Mouse (Mus musculus): ENCODE measurements around the gene Gm5127.

Gm5127 gene

GRCm38 (mm10) chrX:106582886-106583285 lies at the start of gene Gm5127:
TSS of gene Gm5127 (plus strand) at chrX:106583186.
- DNase-seq: no peak

GRCm38 (mm10) chrX:106536359-106536758 lies 46.6 kb upstream of the Gm5127 start:
- DNase-seq: no peak

GRCm38 (mm10) chrX:106555457-106555856 lies 27.5 kb upstream of the Gm5127 start:
- DNase-seq: no peak

- no peak for DNase-seq
Measured at GRCm38 (mm10) chrX:106578966-106579365, 4.0 kb upstream of the Gm5127 start.

GRCm38 (mm10) chrX:106580410-106580809 lies 2.6 kb upstream of the Gm5127 start:
- no peak for DNase-seq

GRCm38 (mm10) chrX:106582197-106582596 lies 789 bp upstream of the Gm5127 start:
- no peak for DNase-seq

GRCm38 (mm10) chrX:106593914-106594313 lies 10.9 kb downstream of the Gm5127 start:
- DNase-seq: no peak

GRCm38 (mm10) chrX:106595904-106596303 lies 12.9 kb downstream of the Gm5127 start:
- no peak for DNase-seq

GRCm38 (mm10) chrX:106602574-106603258 lies 19.7 kb downstream of the Gm5127 start:
- DNase-seq: no peak

GRCm38 (mm10) chrX:106603386-106603785 lies 20.4 kb downstream of the Gm5127 start, which contains the start of gene Cysltr1:
TSS of gene Cysltr1 (minus strand) at chrX:106603679.
- peak; percentile 2 for DNase-seq

- no peak for DNase-seq
Measured at GRCm38 (mm10) chrX:106622512-106622911, 39.5 kb downstream of the Gm5127 start.

- DNase-seq: no peak
Measured at GRCm38 (mm10) chrX:106623667-106624066, 40.7 kb downstream of the Gm5127 start.

- no peak for DNase-seq
Measured at GRCm38 (mm10) chrX:106628514-106628913, 45.5 kb downstream of the Gm5127 start.

GRCm38 (mm10) chrX:106633543-106633942 lies 50.6 kb downstream of the Gm5127 start:
- DNase-seq: no peak

- DNase-seq: no peak
Measured at GRCm38 (mm10) chrX:106634799-106635541, 52.0 kb downstream of the Gm5127 start.

- DNase-seq: no peak
Measured at GRCm38 (mm10) chrX:106662101-106662500, 79.1 kb downstream of the Gm5127 start.

GRCm38 (mm10) chrX:106704590-106704989 lies 121.6 kb downstream of the Gm5127 start:
- DNase-seq: no peak

- DNase-seq: peak; percentile 11
Measured at GRCm38 (mm10) chrX:106717160-106717559, 134.2 kb downstream of the Gm5127 start.

- no peak for DNase-seq
Measured at GRCm38 (mm10) chrX:106742241-106742640, 159.3 kb downstream of the Gm5127 start.

- no peak for DNase-seq
Measured at GRCm38 (mm10) chrX:106755272-106755671, 172.3 kb downstream of the Gm5127 start.

Data from kidney, adult 18-20 months (tissue).